Mouse (Mus musculus) Muller cell, postnatal 12 days (primary cell): ENCODE data around the gene Rybp.
A peak's percentile ranks its signal among the peaks of the same experiment; 100 is the strongest.

Experiments
- DNase-seq: peaks from one replicate; pipeline ENCODE4 v3.0.0-alpha.2; 2015; ENCODE audit errors: inconsistent ontology term

The Rybp gene

DNA sequence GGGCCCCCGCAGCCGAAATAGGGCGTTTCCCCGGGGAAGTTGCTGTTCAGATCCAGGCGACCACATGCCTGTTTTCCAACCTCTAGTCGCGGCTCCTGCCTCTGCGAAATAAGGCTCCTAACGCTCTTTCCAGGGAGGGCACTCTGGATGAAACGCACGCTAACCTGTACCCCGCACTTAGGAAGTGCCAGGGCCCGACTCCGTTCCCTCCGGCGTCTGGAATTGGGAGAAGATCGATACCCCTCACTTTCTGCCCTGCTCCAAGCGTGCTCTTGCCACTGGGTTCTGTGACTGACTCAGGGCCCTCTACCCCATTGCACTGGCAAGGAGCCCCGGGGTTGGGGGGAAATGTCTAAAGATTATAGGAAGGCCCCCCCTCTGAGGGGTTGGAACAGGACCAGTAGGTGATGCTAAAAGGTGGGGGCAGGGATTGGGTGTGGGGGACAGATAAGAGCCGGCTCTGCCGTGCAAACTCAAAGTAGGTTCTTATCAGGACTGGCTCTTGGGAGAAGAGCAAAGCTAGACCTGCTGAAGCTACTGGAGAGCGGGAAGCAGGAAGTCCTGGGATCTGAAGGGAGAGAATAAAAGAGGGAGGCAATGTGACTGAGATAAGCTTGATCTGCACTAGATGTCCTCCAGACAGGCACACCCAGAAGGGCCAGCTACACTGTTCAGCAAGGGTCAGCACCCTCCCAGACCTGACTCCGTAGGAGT, 888 bp upstream of the Rybp start:
- DNase-seq, result no peak

DNA sequence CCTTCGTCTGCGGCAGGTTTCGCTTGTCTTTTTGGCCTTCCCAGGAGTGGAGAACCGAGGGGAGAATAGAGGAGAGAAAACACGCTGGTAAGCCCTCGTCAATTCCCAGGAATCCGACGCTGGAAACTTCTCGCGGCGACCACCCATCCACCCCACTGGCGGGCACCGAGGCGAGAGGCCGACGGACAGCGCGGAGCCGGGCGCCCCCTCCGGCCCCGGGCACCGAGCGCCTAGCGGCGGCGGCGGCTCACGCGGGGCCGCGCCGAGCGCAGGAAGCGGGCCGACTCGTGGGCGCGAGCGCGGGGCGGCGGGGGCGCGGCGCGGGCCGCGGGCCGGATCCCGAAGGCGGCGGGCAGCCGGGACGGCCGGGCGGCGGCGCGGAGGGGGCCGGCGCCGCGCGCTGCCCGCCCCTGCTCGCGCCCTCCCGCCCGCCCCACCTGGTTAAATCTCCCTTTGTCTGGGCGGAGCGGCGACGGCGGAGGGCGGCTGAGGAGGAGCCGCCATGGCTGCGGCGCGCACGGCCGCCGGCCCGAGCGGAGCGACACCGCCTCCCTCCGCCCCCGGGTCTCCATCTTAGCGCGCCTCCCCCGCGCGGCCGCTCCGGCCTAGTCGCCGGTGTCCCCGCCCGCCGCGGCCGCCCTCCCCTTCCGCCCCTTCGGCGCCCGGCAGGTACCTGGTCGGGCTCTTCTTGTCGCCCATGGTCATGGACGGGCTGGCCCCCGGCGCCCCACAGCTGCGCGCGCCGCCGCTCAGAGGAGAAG, 532 bp downstream of the Rybp start:
- DNase-seq, result peak; percentile 82

DNA sequence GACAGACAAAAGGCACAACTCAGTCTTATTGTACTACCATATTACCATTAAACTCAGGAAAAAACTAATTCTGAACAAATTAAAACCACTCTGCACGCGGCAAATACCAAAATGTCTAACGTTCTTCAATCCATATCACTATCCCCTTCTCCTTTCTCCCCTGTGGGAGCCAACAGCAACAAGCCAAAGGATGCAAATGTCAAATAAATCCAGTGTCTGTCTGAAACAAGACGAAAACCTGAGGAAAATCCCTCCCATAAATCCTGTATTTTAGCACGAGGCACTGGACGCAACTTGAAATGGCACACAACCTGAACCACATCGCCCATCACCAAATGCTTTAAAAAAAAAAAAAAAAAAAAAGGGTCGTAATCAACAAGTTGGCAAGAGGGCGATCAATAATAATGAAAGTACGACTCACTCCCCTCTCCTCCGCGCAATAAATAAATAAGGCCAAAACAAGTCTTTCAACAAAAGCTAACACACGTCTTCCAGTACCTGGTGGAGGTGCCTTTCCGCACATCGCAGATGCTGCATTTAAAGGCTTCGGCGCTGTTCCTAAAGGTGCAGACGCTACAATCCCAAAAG, 1.2 kb downstream of the Rybp start:
- DNase-seq, result peak; percentile 11

DNA sequence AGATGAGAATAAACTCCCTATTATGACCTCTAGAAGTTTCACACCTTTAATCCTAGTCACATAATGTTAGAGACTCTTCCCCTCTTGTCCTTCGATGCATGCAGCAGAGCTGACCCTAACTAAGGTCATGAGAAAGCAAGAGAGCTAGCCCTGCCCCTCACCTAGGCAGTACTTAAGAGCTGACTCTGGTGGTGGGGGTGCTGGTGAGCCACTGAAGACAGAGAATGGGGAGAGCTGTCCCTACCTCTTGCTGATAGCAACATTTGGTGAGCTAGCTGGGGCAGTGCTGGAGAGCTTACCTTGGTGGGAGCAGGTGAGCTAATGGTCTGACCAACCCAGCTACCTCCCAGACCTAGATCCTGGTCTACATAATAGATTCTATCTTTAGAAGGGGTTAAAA, 8.4 kb downstream of the Rybp start:
- DNase-seq, result no peak

DNA sequence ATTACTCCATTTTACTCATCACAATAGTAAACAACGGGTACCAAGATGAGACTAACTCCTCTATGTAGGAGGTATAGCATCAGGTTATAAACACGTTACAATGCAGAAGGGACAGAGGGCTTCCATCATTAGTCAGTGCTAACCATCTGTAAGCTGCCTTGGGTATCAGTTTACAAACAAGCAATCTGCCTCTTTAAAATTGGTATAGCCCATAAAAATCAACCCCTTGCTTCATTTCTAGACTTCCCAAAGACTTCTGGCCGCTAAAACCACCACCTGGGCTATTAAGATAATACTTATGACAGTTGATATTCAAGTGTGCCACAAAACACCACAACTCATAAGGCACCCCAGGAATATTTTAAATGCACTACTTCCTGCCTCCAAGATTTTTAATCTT, 10.9 kb downstream of the Rybp start:
- no peak for DNase-seq

DNA sequence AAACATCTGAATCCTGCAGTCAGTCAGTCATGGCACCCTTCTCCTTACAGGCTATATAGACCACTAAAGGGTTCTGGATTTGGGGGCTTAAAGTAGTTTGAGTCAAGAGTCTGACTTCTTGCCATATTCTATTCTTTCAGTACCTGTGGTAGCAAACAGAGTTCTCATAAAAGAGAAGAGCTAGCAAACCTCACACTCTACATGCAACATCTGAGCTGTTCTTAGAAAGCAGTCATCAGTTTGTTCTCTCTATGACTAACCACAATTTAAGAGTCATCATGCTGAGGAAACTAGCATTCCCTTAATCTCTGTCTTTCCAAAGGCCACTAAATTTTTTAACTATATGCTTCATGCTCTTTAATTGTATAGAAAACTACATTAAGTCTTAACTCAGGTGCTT, 11.6 kb downstream of the Rybp start:
- no peak for DNase-seq

DNA sequence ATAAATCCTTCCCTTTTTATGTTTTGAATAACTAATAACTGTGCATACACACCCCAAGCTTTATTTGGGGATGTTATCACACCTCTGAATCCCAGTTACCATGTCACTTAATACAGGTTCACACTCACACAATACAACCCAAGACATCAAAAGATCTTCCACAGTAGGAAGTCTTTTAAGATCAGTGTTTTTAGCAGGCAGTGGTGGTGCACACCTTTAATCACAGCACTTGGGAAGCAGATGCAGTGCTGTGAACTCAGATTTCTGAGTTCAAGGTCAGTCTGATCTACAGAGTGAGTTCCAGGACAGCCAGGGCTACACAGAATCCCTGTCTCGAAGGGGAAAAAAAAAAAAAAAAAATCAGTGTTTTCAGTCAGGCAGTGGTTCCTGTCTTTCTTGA, 13.7 kb downstream of the Rybp start:
- DNase-seq, result no peak

DNA sequence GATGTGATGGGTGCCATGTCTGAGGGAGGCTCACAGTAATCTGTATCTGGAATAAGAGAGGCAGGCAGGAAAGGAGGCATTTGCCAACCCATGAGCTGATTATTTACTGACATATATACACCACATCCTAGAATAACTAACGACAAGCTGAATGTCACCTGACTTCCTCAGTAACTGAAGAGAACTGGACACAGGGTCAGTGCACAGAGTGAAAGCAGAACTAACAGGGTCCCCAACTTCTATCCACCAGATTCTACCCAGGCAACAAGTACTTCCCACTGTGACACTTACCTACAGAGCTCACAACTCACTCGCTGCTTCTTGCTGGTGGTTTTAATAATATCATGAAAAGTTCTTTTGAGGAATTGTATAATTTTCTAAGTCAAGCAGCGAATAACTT, 15.3 kb downstream of the Rybp start:
- DNase-seq, result no peak

DNA sequence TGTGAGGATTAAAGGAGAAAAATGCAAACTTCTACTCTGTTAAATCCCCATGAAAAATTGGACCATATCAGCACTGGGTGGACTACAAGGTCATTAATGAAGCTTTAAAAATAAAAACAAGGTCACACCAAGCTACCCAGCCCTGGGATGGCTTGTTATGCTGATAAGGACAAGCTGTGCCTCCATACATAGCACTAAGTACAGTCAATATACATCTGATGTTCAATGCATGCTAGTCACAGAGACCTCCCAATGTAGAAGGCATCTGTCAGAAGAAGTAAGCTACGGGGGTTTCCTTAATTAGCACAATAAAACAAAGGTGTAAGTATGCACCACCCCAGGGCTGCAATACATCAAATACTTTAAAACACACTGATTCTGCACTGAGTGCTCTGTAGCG, 16.5 kb downstream of the Rybp start:
- DNase-seq, result no peak

DNA sequence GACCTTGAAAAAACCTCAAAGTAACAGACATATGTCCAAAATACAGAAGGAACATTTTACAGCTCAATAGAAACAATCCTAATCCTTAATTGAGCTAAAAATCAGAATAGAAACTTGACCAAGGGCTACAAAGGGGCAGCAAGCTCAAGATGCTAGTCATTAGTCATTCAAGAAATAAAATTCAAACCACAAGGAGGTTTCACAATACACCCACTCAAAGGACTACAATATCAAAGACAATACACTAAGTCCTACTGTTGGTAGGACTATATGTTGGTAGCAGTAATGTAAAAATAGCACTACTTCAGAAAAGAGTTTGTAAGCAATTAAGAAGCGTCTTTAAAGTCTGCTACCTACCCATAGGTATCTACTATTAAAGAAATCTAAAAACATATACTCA, 27.7 kb downstream of the Rybp start:
- DNase-seq, result no peak

DNA sequence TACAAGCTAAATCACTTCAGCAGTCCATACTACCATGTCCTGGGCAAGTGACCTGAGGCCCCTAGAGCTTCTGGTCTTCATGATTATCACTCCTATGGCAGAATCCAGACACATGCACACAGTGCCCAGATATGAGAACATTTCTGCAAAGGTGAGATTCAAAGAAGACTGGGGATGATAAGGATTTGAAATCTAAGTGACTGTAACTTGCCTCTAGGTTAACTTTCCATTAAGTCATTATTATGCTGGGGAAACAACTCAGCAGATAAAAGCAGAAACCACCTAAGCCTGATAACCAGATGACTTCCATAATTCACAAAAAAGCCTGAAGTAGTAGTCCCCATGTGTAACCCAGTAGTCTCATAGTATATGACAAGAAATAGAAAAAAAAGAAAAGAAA, 29.0 kb downstream of the Rybp start:
- no peak for DNase-seq

DNA sequence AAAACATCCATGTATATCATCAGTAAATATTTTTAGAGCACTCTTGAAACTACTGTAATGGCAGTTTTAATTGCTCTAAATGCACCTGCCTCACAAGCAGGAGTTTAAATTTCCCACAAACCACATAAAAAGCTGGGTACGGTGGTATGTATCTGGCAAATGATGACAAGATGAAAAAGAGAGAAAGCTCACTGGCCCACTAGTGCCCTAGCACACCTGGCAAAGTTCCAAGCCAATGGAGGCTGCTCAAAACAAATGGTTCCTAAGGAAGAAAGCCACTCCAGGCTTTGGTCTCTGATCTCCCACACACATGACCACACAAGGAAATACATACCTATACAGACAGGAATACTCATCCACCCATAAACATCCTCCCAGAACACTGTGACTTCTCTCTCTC, 31.9 kb downstream of the Rybp start:
- no peak for DNase-seq

DNA sequence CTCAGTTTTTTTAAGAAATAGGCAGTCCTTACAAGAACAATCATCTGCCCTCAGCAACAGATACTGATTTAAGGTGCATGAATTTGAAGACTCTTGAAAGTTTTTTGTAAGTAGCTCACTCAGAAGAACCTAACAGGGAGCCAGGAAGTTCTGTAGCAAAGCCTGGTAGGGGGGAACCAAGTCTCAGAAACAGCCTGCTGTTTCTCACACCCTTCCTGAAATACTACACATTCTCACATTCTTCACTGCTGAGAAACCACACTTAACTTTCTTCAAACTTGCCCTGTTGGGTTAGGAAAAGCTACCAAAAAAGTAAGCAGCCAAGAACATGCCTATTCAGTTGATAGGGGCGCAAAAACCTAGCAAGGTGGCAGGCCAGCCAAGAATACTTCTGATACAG, 32.6 kb downstream of the Rybp start:
- DNase-seq, result peak; percentile 31

DNA sequence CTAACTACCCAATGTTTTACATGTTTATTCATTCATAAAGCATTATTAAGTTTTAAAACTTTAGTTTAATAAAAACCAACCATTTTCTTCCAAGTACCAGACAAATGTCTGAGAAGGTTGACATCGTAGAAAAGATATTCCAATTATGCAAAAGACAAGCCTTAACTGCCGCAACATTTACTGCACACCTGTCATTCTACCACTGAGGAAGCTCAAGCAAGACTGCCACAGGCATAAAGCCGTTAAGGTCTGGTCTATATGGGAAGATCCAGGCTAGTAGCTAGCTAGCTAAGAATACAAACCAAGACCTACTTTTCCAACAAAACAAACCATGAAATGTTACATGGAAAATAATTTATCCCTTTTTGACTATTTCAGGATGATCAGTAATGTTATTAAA, 42.8 kb downstream of the Rybp start:
- no peak for DNase-seq

DNA sequence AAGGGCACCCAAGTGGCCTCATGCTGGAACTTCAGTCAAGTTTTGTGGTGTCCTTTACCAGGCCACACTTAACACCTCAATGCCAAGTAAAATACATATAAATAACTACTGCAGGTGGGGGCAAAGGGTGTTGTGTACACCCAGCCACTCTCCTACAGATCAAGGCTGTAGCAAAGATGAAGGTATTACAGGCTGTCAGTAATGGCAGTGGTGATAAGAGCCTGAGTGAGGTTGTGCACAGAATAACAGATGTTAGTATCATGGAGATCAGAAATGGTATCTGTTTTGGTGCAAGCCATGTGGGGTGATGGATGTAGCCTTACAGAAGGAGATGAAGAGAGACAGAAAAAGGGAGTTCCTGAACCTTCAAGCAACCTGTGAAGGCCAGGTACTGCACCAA, 52.2 kb downstream of the Rybp start:
- DNase-seq, result no peak

DNA sequence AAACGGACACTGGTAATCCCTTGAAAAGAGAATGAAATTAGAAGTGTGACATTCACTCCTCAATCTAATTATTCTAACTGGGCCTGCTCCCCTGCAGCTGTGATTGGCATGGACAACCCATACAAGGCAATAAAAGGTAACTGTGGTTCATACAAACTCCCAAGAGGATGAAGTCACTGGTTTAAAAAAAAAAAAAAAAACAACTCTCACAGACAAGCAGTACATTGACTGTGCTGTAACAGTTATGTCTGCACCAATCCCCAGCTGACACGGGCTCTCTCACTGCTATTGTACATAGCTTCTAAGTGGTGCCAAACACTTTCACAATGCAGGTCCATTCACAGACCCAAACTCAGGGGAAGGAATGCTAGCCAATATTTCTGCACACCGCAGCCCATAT, 53.8 kb downstream of the Rybp start:
- peak; percentile 49 for DNase-seq

DNA sequence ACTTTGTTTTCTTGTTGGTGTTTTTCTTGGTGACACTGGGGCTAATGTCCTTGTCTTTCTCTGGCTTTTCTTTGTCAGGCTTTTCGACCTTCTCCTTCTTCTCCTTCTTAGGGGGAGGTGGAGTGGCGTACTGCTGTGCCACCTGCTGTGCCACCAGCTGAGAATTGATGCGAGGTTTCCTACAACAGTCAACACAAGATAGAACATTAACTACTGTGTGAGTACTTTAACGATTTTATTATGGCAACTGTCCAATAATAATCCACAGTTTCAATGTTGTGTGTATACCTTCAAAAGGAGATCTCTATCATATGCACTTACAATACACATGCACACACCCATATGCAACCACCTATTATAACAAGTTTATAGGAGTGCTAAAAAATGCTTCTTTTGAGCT, 54.2 kb downstream of the Rybp start:
- no peak for DNase-seq

DNA sequence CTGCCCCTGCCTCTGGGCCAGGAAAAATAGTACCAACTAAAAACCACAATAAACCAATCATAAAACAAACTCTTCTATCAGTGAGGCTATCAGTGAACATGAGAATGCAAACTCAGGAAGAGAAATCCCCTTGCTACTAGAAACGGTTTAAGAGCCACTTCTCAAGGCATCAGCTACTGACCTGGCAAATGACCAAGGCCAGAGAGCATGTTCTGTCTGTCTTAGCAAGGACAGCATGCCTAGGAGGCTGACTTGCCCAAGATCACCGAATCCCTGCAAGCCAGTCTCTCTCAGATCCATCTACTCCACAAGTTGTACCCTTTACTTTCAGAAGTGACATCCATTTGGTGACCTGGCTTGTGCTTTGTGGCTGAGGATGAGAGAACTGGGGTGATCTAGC, 61.1 kb downstream of the Rybp start:
- no peak for DNase-seq

DNA sequence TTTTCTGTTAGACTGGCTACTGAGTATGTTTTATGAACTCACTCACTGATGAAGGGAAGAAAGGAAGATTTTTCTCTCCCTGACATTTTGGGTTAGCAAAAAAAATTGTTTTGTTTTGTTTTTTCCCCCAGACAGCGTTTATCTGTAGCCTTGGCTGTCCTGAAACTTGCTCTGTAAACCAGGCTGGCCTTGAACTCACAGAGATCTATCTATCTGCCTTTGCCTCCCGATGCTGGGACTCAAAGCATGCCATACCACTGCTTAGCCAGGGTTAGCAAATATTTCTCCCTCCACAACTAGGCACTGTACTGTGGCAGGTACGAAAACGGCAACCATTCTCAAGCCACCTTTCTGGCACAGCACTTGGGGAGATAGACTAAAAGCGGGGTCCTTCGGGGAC, 63.4 kb downstream of the Rybp start:
- DNase-seq, result no peak

DNA sequence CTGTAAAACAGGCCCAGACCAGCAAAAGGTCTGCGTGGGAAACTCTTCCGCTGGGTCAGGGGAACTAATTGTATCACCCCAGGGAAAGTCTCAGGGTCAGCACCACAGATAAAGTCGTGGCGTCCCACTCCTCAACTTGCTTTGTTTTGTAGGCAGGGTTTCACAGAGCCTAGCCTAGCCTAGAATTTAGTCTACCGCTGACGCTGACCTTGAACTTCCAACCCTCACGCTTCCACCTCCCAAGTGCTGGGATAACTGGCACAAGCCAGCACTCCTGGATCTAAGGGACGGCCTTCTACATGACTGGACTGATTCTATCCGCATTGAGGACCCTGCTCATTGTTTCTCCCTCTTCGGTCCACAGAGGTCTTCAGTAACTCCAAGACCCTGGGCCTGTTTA, 63.9 kb downstream of the Rybp start:
- no peak for DNase-seq

DNA sequence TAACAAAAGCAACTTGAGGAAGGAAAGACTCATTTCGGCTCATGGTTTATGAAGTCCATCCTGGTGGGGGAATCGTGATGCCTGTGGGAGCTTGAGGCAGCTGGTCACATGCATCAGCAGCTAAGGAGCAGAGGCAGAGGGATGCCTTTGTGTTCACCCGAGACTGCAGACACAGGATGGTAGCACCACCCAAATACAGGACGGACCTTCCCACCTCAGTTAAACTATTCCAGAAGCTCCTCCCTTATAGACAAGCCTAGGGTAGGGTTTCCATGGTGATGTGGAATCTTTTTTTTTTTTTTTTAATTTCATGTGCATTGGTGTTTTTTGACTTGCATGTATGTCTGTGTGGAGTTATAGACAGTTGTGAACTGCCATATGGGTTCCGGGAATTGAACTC, 64.4 kb downstream of the Rybp start:
- no peak for DNase-seq

DNA sequence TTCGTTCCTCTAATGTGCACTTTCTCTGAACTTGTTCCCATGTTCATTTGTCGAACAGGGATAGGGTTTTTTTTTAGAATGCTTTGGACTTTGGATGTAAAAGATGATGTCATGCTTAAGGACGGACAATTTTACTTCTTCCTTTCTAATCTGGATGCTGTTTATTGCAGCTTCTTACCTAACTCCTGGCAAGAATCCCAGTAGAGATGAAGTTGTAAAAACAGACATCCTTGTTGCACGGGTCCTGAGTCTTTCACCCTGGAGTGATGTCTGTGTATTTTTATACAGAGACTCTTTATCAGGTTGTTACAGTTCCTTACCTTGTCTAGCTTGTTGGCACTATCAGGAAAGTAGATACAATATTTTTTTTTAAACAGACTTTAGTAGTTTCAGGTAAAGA, 65.5 kb downstream of the Rybp start:
- no peak for DNase-seq

DNA sequence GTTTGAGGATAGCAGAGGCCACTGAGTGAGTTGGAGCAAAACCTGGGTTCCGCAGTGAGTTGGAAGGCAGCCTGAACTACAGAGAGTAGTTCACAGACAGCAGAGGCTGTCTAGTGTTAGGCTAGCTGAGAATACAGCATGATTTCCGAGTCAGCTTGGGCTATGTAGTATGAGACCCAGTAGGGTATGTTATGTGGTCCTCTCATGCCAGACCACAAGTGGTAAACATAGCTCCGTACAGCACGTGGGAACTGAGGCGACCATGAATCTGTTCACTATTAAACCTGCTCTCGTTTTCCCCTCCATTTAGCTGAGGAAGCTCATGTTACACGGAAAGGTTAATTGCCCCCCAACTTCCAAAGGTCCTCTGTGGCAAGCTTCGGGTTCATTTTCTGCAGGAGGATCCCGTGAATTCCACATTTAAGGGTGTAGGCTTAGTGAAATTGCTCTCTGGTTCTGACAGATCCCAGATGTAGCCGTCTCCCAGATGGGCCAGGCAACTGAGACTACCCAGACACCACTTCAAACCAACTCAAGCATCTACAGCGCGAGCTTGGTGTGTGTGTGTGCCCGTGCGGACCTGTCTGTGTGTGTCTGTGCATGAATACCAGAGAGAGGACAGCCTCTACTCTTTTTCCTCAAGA, 66.2 kb downstream of the Rybp start:
- DNase-seq, result no peak
